In genomic region chr16:21640766-21641499, GRCm38 (mm10) we compare ENCODE assay signal across 12 mouse cellular contexts. TPM values are rescaled to one million over a fixed set of nuclear protein-coding genes. Genes with fewer than 3 reads are reported as not detected.
A peak's percentile ranks its signal among the peaks of the same experiment; 100 is the strongest.
DNase-seq lines count a peak whose midpoint lies in the region; ATAC-seq and TF ChIP-seq lines count a peak whose summit lies in the region.
"Had no signal": no experiment of that assay in that cellular context is flagged by ENCODE, and none has a peak within 500 bp of the region (broad histone marks: within the 10 kb centered on the region; RNA-seq: fewer than 3 reads in every experiment).

No protein-coding gene starts in this region.

- no peak for DNase-seq in heart, embryonic 10.5 days (ENCODE audit: low spot score)
- DNase-seq in heart, adult 8-10 months (ENCODE audit: low spot score) = no peak
- peak; percentile 40 for DNase-seq in A20 (ENCODE audit: low read depth, low spot score)
- DNase-seq in c-Kit-positive CD71-positive TER-119-positive erythroid progenitor cells, embryonic 14.5 days (ENCODE audit: low spot score) = no peak
- no peak for DNase-seq in layer of hippocampus, adult 8-10 months (ENCODE audit: low spot score in 2 of 2)
- DNase-seq: cerebellum, postnatal 10 days; left cerebral cortex, postnatal 4 days had no signal

- 71% methylated on average over 7 of the region's 7 CpGs for WGBS in heart, embryonic 10.5 days
- WGBS in intestine, postnatal 0 days = 72% methylated on average over 7 of the region's 7 CpGs
- 41% methylated on average over 7 of the region's 7 CpGs for WGBS in liver, embryonic 15.5 days (ENCODE audit: insufficient replicate concordance)

- H3K4me3 ChIP-seq in heart, embryonic 10.5 days = no peak overlapping the region
- H3K4me3 ChIP-seq in intestine, postnatal 0 days (ENCODE audit: low read depth, low read length) = no peak overlapping the region
- no peak overlapping the region for H3K4me3 ChIP-seq in liver, embryonic 15.5 days (replicated peaks)

- H3K9me3 ChIP-seq in heart, embryonic 10.5 days = no peaks in the 10 kb centered on the region
- H3K9me3 ChIP-seq in intestine, postnatal 0 days (ENCODE audit: control insufficient read depth) = no peaks in the 10 kb centered on the region
- H3K9me3 ChIP-seq in liver, embryonic 15.5 days (replicated peaks) = no peaks in the 10 kb centered on the region

- peak; percentile 12; the same call in 1 of the 2 replicates for TF ChIP-seq CTCF in intestine, postnatal 0 days (IDR thresholded peaks at IDR 0.05; ENCODE audit: low read depth)

- H3K36me3 ChIP-seq in heart, embryonic 10.5 days = peaks cover 25% of the 10 kb centered on the region
- no peaks in the 10 kb centered on the region; the same call in 1 of the 2 replicates for H3K36me3 ChIP-seq in intestine, postnatal 0 days (ENCODE audit: control insufficient read depth, insufficient read depth)
- no peaks in the 10 kb centered on the region for H3K36me3 ChIP-seq in liver, embryonic 15.5 days (replicated peaks)

- H3K4me2 ChIP-seq in intestine, postnatal 0 days (replicated peaks; ENCODE audit: low read depth) = no peak overlapping the region
- H3K4me2 ChIP-seq in liver, embryonic 15.5 days = no peak overlapping the region
- H3K4me2 ChIP-seq: hindbrain, embryonic 14.5 days had no signal

- H3K4me1 ChIP-seq in heart, embryonic 10.5 days = peaks cover 54% of the 10 kb centered on the region
- H3K4me1 ChIP-seq in intestine, postnatal 0 days (replicated peaks; ENCODE audit: control insufficient read depth, insufficient read depth, low read length) = peaks cover 6% of the 10 kb centered on the region
- peaks cover 26% of the 10 kb centered on the region for H3K4me1 ChIP-seq in liver, embryonic 15.5 days (replicated peaks)

- no peak overlapping the region for H3K9ac ChIP-seq in intestine, postnatal 0 days (ENCODE audit: low read depth, low read length)
- H3K9ac ChIP-seq in liver, embryonic 15.5 days = no peak overlapping the region
- H3K9ac ChIP-seq: hindbrain, embryonic 14.5 days had no signal

- no peaks in the 10 kb centered on the region for H3K27me3 ChIP-seq in heart, embryonic 10.5 days (ENCODE audit: insufficient read depth, poor library complexity, severe bottlenecking)
- H3K27me3 ChIP-seq in intestine, postnatal 0 days (replicated peaks; ENCODE audit: control insufficient read depth, insufficient read depth, low read length) = no peaks in the 10 kb centered on the region
- no peaks in the 10 kb centered on the region for H3K27me3 ChIP-seq in liver, embryonic 15.5 days
- H3K27me3 ChIP-seq: CH12.LX had no signal

- H3K27ac ChIP-seq in heart, embryonic 10.5 days = peak overlapping the region; percentile 22; the same call in 1 of the 2 replicates
- peak overlapping the region; percentile 3 for H3K27ac ChIP-seq in intestine, postnatal 0 days (ENCODE audit: low read depth, low read length)
- 0 out of 2 replicates have a peak overlapping the region, but pooled peaks have one; percentile 20 for H3K27ac ChIP-seq in liver, embryonic 15.5 days (replicated peaks)
- H3K27ac ChIP-seq: hindbrain, embryonic 14.5 days had no signal

- no peak for ATAC-seq in intestine, postnatal 0 days
- ATAC-seq in liver, embryonic 15.5 days (ENCODE audit: insufficient read depth) = no peak
- ATAC-seq in cerebellum, adult (ENCODE audit: insufficient number of reproducible peaks, low FRiP score, low TSS enrichment) = no peak

RNA-seq across cellular contexts. Expression of gene 2510009E07Rik, which starts 53.5 kb away (rescaled TPM):
- polyA plus RNA-seq in heart, embryonic 10.5 days (2016; fragmentation: Nextera tagmentation; extraction: Ambion mirVana) = 14.5 and 19.7 TPM in 2 replicates
- 10 to 100 TPM; 19.6 to 28.6 (median 24.4) TPM for total RNA-seq in heart, adult 8-10 months (2022)
- polyA plus RNA-seq in intestine, postnatal 0 days (2015; fragmentation: Nextera tagmentation; extraction: Ambion mirVana) = 7.7 and 8.7 TPM in 2 replicates
- polyA plus RNA-seq in liver, embryonic 15.5 days (2015; fragmentation: Nextera tagmentation; extraction: Ambion mirVana) = 3.0 TPM in 2 replicates
- 10 to 100 TPM; 36.8 to 48.1 (median 41.6) TPM for total RNA-seq in layer of hippocampus, adult 8-10 months (2022)
- total RNA-seq: CH12.LX had no signal
